Mouse (Mus musculus): Measurements from ENCODE around the gene Tmem38b.

Gene Tmem38b

DNA sequence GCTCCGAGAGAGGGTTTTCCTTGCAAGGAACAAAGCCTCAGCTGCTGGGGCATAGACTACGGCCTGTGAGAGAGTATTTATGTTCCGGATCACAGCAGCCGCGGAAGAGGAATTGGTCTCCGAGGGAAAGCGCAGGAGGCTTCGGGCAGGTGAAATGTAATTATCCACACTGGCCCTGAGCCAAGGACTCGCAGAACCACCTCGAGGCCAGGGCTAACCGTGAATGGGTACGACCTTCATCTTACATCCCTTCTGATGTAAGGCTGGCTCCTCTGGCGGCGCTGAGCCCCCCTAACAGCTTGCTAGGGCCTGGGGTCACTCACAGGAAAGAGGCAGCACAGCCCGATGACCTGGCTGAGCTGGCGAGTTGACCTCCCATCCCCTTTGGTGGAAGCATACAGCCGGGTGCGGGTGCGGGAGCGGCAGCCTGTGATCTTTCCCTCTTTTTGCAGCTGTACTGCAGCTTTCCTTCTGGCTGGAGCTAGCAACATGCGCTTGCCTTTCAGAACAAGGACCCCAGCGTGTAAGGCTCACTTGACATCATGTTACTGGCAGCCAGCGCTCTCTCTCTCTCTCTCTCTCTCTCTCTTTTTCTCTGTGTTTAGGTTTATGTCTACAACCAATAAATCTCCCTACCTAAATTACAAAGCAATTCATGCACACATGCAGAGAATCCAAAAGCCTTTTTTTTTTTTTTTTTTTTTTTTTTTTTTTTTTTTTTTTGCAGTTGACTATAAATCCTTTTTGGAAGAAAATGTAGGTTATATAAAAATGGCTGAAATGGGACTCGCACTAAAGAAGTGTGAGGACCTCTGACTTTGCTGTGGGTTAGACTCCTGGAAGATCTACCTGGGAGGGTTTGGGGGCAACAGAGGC, 52.9 kb downstream of the Tmem38b start:
- intact Hi-C loops (cut with DNase I) = no loop called here

- intact Hi-C loops (cut with DNase I) = no loop called here
Measured at GRCm38 (mm10) chr4:53882921-53883682, 57.3 kb downstream of the Tmem38b start.

DNA sequence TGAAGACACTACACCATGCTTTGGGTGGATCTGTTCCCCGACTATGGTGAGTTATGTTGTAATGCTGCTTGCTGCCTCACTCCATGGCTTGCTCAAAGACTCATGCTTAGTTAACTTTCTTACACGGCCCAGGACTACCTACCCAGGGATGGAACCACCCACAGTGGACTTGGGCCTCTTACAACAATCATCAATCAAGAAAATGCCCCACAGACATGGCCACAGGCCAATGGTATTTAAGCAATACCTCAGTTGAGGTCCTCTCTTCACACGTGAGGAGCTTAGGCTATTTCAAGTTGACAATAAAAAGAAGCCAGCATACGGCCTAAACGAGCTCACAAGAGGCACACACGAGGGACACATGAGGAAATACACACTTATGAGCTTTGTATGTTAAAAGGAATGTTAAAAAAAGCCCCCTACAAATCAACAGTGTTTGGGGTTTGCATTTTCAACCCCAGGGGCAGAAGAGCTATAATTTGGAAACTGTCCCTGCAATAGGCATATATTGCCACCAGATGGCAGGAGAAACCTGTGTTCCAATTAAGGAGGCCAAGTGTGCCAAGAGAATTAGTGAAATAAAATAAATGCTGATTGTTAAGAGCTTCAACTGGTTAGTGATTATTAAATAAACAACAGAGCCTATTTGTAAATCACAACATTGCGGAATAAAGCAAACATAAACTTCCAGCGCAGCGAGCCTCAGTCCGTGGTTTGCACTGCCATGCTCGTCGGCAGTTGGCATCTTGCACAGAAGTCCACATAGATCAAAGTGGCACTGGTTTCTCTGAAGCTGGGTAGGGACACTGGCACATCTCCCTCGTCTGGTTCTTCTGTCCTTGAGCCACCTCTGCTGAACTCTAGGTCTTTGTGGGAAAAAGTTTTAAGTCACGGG, 58.8 kb downstream of the Tmem38b start:
- intact Hi-C loops (cut with DNase I) = loop anchor here (1.0 kb wide), 1 partner anchor 34 kb away; no protein-coding TSS in a partner anchor

GRCm38 (mm10) chr4:53886342-53887088, 60.7 kb downstream of the Tmem38b start:
- intact Hi-C loops (cut with DNase I) = no loop called here

DNA sequence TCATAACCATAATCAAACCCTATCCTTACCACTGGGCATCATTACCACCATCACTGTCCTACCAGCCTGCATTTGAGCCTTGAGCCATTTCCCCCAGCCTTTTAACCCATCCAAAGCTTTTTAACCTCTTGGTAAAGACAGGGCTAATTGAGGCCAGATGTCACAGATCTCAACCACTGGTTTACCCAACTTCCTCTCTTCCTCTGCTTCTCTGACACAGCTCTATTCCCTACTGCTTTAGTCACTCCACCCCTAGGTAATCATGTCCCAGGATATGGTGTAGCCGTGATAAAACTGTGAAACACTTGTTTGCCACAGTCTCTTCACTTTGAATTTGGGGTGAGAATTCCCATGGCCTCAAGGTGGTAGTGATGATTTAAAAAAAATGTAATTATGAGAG, 69.5 kb downstream of the Tmem38b start:
- intact Hi-C loops (cut with DNase I) = no loop called here

DNA sequence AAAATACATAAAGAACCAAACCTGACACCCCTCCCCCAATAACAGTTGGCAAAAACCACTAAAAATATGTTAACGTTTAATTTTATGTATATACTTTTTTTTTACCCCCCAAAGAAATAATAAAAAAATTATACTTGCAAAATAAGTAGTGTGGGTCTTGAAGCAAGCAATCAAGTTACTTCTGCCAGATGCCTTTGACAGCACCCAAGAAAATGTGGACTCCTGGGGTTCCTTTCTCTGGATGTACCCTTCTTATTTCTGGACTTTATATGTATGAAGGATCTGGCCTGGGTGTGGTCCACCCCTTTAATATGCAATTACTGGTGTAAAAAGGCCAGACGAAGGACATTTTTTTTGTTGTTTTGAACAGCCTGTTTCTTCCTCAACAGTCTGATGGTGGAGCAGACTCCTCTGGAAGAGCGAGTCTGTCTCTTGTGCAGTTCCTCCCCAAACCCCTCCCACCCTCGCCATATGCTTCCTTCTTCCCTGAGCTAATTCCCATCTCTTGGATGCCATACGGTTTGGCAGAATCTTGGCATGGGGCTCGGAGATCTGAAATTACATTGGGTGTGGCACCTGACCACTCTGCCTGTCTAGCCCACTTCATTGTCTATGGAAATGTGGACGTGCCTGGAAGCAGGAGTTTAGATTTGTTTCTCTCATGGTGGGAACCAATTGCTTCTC, 70.4 kb downstream of the Tmem38b start:
- intact Hi-C loops (cut with DNase I) = no loop called here

- intact Hi-C loops (cut with DNase I) = no loop called here
Measured at GRCm38 (mm10) chr4:53900386-53900971, 74.6 kb downstream of the Tmem38b start.

GRCm38 (mm10) chr4:53904335-53904734, 78.5 kb downstream of the Tmem38b start:
- intact Hi-C loops (cut with DNase I) = no loop called here

- intact Hi-C loops (cut with DNase I) = no loop called here
Measured at GRCm38 (mm10) chr4:53905537-53905936, 79.7 kb downstream of the Tmem38b start.

DNA sequence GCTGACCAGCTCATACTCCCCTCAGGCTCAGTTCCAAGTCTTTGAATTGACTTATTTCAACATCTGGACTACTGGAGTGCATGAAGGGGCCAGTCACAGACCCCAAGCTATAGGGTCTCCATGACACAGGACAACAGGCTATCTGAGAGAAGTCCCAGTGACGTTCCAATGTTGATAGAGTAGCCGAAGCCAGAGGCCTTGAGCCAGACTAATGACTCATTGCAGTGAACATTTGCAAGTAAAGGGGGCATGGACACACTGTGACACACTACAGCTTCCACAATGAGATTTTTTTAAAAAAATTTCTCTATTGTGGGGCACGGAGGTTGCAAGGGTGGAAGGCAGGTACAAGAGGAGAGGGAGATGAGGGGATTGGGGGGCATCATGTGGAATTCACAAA, 81.2 kb downstream of the Tmem38b start:
- intact Hi-C loops (cut with DNase I) = no loop called here
